Mouse (Mus musculus) cerebellum, adult 8-10 months (tissue): ENCODE results near the gene Mamdc2.
A peak's percentile ranks its signal among the peaks of the same experiment; 100 is the strongest.

Experiments used
- DNase-seq: peaks from one replicate; pipeline ENCODE4 v3.0.0; 2022

The Mamdc2 gene

GRCm38 (mm10) chr19:23256771-23257170 is 191.5 kb downstream of the Mamdc2 start:
- DNase-seq, result peak; percentile 27
